ENCODE assay signal across 10 mouse cellular contexts in the genomic region with DNA sequence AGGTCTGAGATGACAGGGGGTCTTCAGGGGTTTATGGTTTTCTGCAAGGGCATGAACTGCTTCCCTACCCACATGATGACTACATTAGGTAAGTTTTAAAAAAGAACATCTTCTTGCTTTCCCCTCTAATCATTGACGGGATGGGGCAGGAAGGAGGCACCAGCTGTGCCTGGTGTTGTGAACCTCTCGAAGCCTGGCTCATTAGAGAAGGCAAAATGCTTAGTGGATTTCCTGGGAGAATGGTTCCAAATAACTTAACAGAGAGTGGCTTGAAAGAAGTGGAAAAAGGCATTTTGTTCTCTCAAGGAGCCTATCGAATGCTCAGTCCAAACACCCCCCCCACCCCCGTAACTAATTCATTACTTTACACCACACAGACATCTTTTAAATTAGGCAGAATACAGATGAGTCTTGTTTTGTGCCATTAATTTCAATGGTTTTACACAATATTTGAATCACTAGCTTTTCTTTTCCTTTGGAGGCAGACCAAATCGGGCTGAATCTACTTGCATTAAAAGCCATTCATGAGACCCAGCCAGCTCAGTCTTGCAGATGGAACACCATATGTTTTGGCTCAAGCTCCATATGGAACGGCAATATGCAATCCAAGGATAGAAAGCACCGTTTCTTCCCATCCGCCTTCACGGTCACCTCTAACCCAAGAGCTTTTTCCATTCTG.
DNase-seq lines count a peak whose midpoint lies in the region; ATAC-seq and TF ChIP-seq lines count a peak whose summit lies in the region.
"Had no signal": no experiment of that assay in that cellular context is flagged by ENCODE, and none has a peak within 500 bp of the region (broad histone marks: within the 10 kb centered on the region; RNA-seq: fewer than 3 reads in every experiment).

No protein-coding gene starts in this region.

- DNase-seq in lung, postnatal 10 days, result no peak
- DNase-seq in frontal cortex, adult 2 months (ENCODE audit: extremely low spot score in 1 of 2, low spot score in 1 of 2), result peak; percentile 89 to 94
- DNase-seq in left cerebral cortex, adult 18-20 months (ENCODE audit: low spot score in 2 of 2), result peak; percentile 80 to 86
- DNase-seq in right cerebral cortex, postnatal 25 days, result peak; percentile 85
- no peak for DNase-seq in gastrocnemius, adult 2 months
- no peak for DNase-seq in liver
- DNase-seq in thymus, postnatal 4 days, result no peak

- no peaks in the 10 kb centered on the region for H3K9me3 ChIP-seq in lung, embryonic 15.5 days

- peak; percentile 70; the same call in 1 of the 2 replicates for ATAC-seq in lung, embryonic 15.5 days (ENCODE audit: borderline replicate concordance, extremely low read depth, low FRiP score, low TSS enrichment)

- H3K36me3 ChIP-seq in lung, embryonic 15.5 days, result no peaks in the 10 kb centered on the region

- 55% methylated on average over 9 of the region's 9 CpGs for WGBS in lung, embryonic 15.5 days

- peak overlapping the region; percentile 46 for H3K27ac ChIP-seq in lung, embryonic 15.5 days
- H3K27ac ChIP-seq in gastrocnemius, adult 2 months, result no peak overlapping the region
- H3K27ac ChIP-seq: macrophage had no signal

- no peak overlapping the region for H3K9ac ChIP-seq in lung, embryonic 15.5 days

- H3K4me3 ChIP-seq in lung, embryonic 15.5 days, result no peak overlapping the region
- H3K4me3 ChIP-seq in gastrocnemius, adult 2 months, result no peak overlapping the region

- no peak overlapping the region for H3K4me2 ChIP-seq in lung, embryonic 15.5 days

- TF ChIP-seq CTCF in gastrocnemius, adult 2 months (IDR thresholded peaks at IDR 0.05), result no peak

- H3K4me1 ChIP-seq in lung, embryonic 15.5 days, result 0 out of 2 replicates have a peak, but pooled peaks cover 6% of the 10 kb centered on the region

- H3K27me3 ChIP-seq in lung, embryonic 15.5 days, result no peaks in the 10 kb centered on the region
- H3K27me3 ChIP-seq: CH12.LX had no signal

- intact Hi-C loops in gastrocnemius, adult 2 months (cut with DNase I), result no loop called here

Comparison
In these comparisons a context has a peak if more than half of its experiments do, and no peak if none do; other contexts are left out.
1. DNase-seq: peak in frontal cortex, adult 2 months (2 of 2), left cerebral cortex, adult 18-20 months (2 of 2) and right cerebral cortex, postnatal 25 days (single experiment); none in lung, postnatal 10 days (single experiment), gastrocnemius, adult 2 months (single experiment), liver (single experiment) and thymus, postnatal 4 days (single experiment).